Mouse (Mus musculus): ENCODE measurements at regions not wholly inside any gene's neighbourhood (a gene's known extent, or its start where the extent isn't known, plus 50 kb on each side); places are given as distances from the start of the nearest gene placed in this dataset.

- no peak for TF ChIP-seq CTCF (IDR thresholded peaks at IDR 0.05; ENCODE audit: control insufficient read depth, insufficient read depth, insufficient read length)
- no peak for TF ChIP-seq MYOD1 (IDR thresholded peaks at IDR 0.05; ENCODE audit: control insufficient read depth, insufficient read length, low read depth)
- no peak for TF ChIP-seq MYOG (IDR thresholded peaks at IDR 0.05; ENCODE audit: control insufficient read depth, extremely low read depth, insufficient read length)
- no peak for TF ChIP-seq USF1 (IDR thresholded peaks at IDR 0.05; ENCODE audit: low read depth)
Observed at GRCm38 (mm10) chr9:91004214-91004613, 358.0 kb upstream of the Zic4 start.
